Mouse (Mus musculus) neural tube, embryonic 14.5 days (tissue): ENCODE results near the gene Bglap. TPM values are rescaled to one million over a fixed set of nuclear protein-coding genes. Genes with fewer than 3 reads are reported as not detected.
A peak's percentile ranks its signal among the peaks of the same experiment; 100 is the strongest.
"Not testable (repeated sequence)": the region's sequence is repeated elsewhere in the genome, so short reads cannot be mapped to it uniquely, and the experiment has no call there.

ENCODE experiments used
- ATAC-seq: fragments of 200-750 bp; cut with Nextera tagmentation; 2 replicates; pipeline ENCODE4 v1.8.0; 2017; ENCODE audit warnings: low read depth, mild to moderate bottlenecking, moderate TSS enrichment, moderate library complexity
- H3K27ac ChIP-seq: fragments of 300-500 bp; sonication (generic); 2 replicates; pipeline ENCODE4 v1.5.1; 2014; ENCODE audit warnings: low read depth, mild to moderate bottlenecking, control low read depth, low read length, moderate library complexity, mixed read lengths
- H3K27me3 ChIP-seq: fragments of 300-500 bp; sonication (generic); 2 replicates; pipeline ENCODE4 v1.6.1; 2014; ENCODE audit warnings: low read length; ENCODE audit not compliant: control insufficient read depth, insufficient read depth
- H3K36me3 ChIP-seq: fragments of 300-500 bp; sonication (generic); 2 replicates; pipeline ENCODE4 v1.6.1; 2014; ENCODE audit warnings: low read length, mixed read lengths; ENCODE audit not compliant: control insufficient read depth, insufficient read depth
- H3K4me1 ChIP-seq: fragments of 300-500 bp; sonication (generic); 2 replicates; pipeline ENCODE4 v1.6.1; 2014; ENCODE audit warnings: low read length; ENCODE audit not compliant: control insufficient read depth, insufficient read depth
- H3K4me2 ChIP-seq: fragments of 300-500 bp; sonication (generic); 2 replicates; pipeline ENCODE4 v1.6.1; 2014; ENCODE audit warnings: mild to moderate bottlenecking, low read depth, low read length, control low read depth
- H3K4me3 ChIP-seq: fragments of 300-500 bp; sonication (generic); 2 replicates; pipeline ENCODE4 v1.5.1; 2014; ENCODE audit warnings: low read depth, low read length, control low read depth, mixed read lengths
- H3K9ac ChIP-seq: fragments of 300-500 bp; sonication (generic); replicated peaks from 2 replicates; pipeline ENCODE4 v1.6.1; 2014; ENCODE audit warnings: low read depth, mild to moderate bottlenecking, control low read depth, low read length, mixed read lengths
- H3K9me3 ChIP-seq: fragments of 300-500 bp; sonication (generic); 2 replicates; pipeline ENCODE4 v1.6.1; 2016; ENCODE audit warnings: low read length; ENCODE audit not compliant: control insufficient read depth
- WGBS: fragments of 180-500 bp; shearing (Covaris S2); extraction: QIAGEN DNeasy Blood & Tissue Kit; methylation state at CpG from one replicate; pipeline ENCODE4 v1.1.7; 2014; 5-methylcytosine and 5-hydroxymethylcytosine counted together
- polyA plus RNA-seq: library from polyadenylated mRNA; unstranded; fragments of >200 nt; fragmentation: Nextera tagmentation; extraction: Ambion mirVana; gene quantifications from 2 replicates; pipeline ENCODE4 v1.2.1, GENCODE M21; 2014

Bglap gene
- polyA plus RNA-seq, 1 experiment from 2014 or later: not detected

- no peaks in the 10 kb centered on the region for H3K9me3 ChIP-seq
- WGBS: 94% methylated on average over 10 of the region's 10 CpGs
- H3K4me1 ChIP-seq: no peaks in the 10 kb centered on the region
- no peaks in the 10 kb centered on the region for H3K36me3 ChIP-seq
- no peak for ATAC-seq
- H3K27ac ChIP-seq: no peak overlapping the region
- H3K4me2 ChIP-seq: no peak overlapping the region
- no peak overlapping the region for H3K9ac ChIP-seq
- H3K27me3 ChIP-seq: no peaks in the 10 kb centered on the region
- H3K4me3 ChIP-seq: no peak overlapping the region
Observed at GRCm38 (mm10) chr3:88403522-88404230, 19.4 kb upstream of the Bglap start.

GRCm38 (mm10) chr3:88398666-88399065 lies 14.4 kb upstream of the Bglap start:
- H3K4me1 ChIP-seq: no peaks in the 10 kb centered on the region
- no peak overlapping the region for H3K4me3 ChIP-seq
- H3K27me3 ChIP-seq: no peaks in the 10 kb centered on the region
- no peaks in the 10 kb centered on the region for H3K9me3 ChIP-seq
- no peak for ATAC-seq
- no peak overlapping the region for H3K4me2 ChIP-seq
- no peak overlapping the region for H3K27ac ChIP-seq
- H3K36me3 ChIP-seq: no peaks in the 10 kb centered on the region; the same call in 1 of the 2 replicates
- no peak overlapping the region for H3K9ac ChIP-seq
- WGBS: 65% methylated on average over 2 of the region's 2 CpGs

GRCm38 (mm10) chr3:88395742-88396141 lies 11.5 kb upstream of the Bglap start:
- Histone ChIP-seq H3K4me3 (no peak overlapping the region), H3K27ac (no peak overlapping the region), H3K9me3 (no peaks in the 10 kb centered on the region), H3K36me3 (no peaks in the 10 kb centered on the region; the same call in 1 of the 2 replicates), H3K4me1 (no peaks in the 10 kb centered on the region), H3K4me2 (no peak overlapping the region), H3K9ac (no peak overlapping the region), H3K27me3 (no peaks in the 10 kb centered on the region)
- WGBS: 96% methylated on average over 8 of the region's 8 CpGs
- no peak for ATAC-seq

GRCm38 (mm10) chr3:88395288-88395687 lies 11.0 kb upstream of the Bglap start:
- ATAC-seq: 0 out of 2 replicates have a peak, but pooled peaks have one; percentile 34
- Histone ChIP-seq H3K4me3 (no peak overlapping the region), H3K36me3 (no peaks in the 10 kb centered on the region; the same call in 1 of the 2 replicates), H3K9me3 (no peaks in the 10 kb centered on the region), H3K4me1 (no peaks in the 10 kb centered on the region), H3K27ac (no peak overlapping the region), H3K4me2 (no peak overlapping the region), H3K9ac (no peak overlapping the region), H3K27me3 (no peaks in the 10 kb centered on the region)
- WGBS: 96% methylated on average over 6 of the region's 6 CpGs

- no peak overlapping the region for H3K9ac ChIP-seq
- no peaks in the 10 kb centered on the region for H3K27me3 ChIP-seq
Observed at GRCm38 (mm10) chr3:88393776-88394375, 9.6 kb upstream of the Bglap start.

GRCm38 (mm10) chr3:88382383-88382782 lies 1.9 kb downstream of the Bglap start:
- H3K36me3 ChIP-seq, H3K27ac ChIP-seq, H3K27me3 ChIP-seq, H3K9ac ChIP-seq, H3K4me3 ChIP-seq, H3K4me2 ChIP-seq, H3K4me1 ChIP-seq, H3K9me3 ChIP-seq: not testable (repeated sequence)
- WGBS: 41% methylated on average over 1 of the region's 7 CpGs
- ATAC-seq: peak; percentile 31

More at GRCm38 (mm10) chr3:88393776-88394375, 9.6 kb upstream of the Bglap start:
- H3K4me2 ChIP-seq: no peak overlapping the region
- H3K9me3 ChIP-seq: no peaks in the 10 kb centered on the region
- H3K36me3 ChIP-seq: no peaks in the 10 kb centered on the region; the same call in 1 of the 2 replicates
- H3K4me3 ChIP-seq: no peak overlapping the region
- WGBS: 91% methylated on average over 9 of the region's 9 CpGs
- no peaks in the 10 kb centered on the region for H3K4me1 ChIP-seq
- H3K27ac ChIP-seq: no peak overlapping the region
- ATAC-seq: no peak

- H3K4me1 ChIP-seq, H3K27me3 ChIP-seq, H3K36me3 ChIP-seq, H3K9me3 ChIP-seq: not testable (repeated sequence)
- Histone ChIP-seq H3K27ac (peak overlapping the region; percentile 75), H3K9ac (peak overlapping the region; percentile 32; the same call in 1 of the 2 replicates), H3K4me2 (peak overlapping the region; percentile 41), H3K4me3 (peak overlapping the region; percentile 12; the same call in 1 of the 2 replicates)
- 7% methylated on average over 19 of the region's 22 CpGs for WGBS
- peak; percentile 87 for ATAC-seq
Observed at GRCm38 (mm10) chr3:88381389-88382315, 2.6 kb downstream of the Bglap start.

GRCm38 (mm10) chr3:88378599-88378998 lies 5.7 kb downstream of the Bglap start, which contains the start of gene Bglap2:
Bglap2 (minus strand) TSS chr3:88378699.
- H3K27ac ChIP-seq, H3K4me1 ChIP-seq, H3K36me3 ChIP-seq, H3K4me3 ChIP-seq, H3K9ac ChIP-seq, H3K9me3 ChIP-seq, H3K27me3 ChIP-seq, H3K4me2 ChIP-seq, ATAC-seq: not testable (repeated sequence)
- 75% methylated on average over 5 of the region's 5 CpGs for WGBS
